9 mouse cellular contexts compared by ENCODE assay signal in genomic region chr2:71211096-71211495, GRCm38 (mm10). TPM values are rescaled to one million over a fixed set of nuclear protein-coding genes. Genes with fewer than 3 reads are reported as not detected.
DNase-seq lines count a peak whose midpoint lies in the region; ATAC-seq and TF ChIP-seq lines count a peak whose summit lies in the region.
"Had no signal": no experiment of that assay in that cellular context is flagged by ENCODE, and none has a peak within 500 bp of the region (broad histone marks: within the 10 kb centered on the region; RNA-seq: fewer than 3 reads in every experiment).

No protein-coding gene starts in this region.

- H3K27me3 ChIP-seq in heart, embryonic 16.5 days (ENCODE audit: control insufficient read depth, insufficient read depth, low read length) = no peaks in the 10 kb centered on the region
- no peaks in the 10 kb centered on the region for H3K27me3 ChIP-seq in E14TG2a.4 (ENCODE audit: insufficient read depth, low read length)
- no peaks in the 10 kb centered on the region for H3K27me3 ChIP-seq in embryonic facial prominence, embryonic 13.5 days
- H3K27me3 ChIP-seq in limb, embryonic 15.5 days = no peaks in the 10 kb centered on the region

- ATAC-seq in heart, embryonic 16.5 days (replicated peaks; ENCODE audit: extremely low read depth, insufficient read depth, low FRiP score) = no peak
- no peak for ATAC-seq in embryonic facial prominence, embryonic 13.5 days (ENCODE audit: insufficient number of reproducible peaks, insufficient read depth, low FRiP score, low TSS enrichment, low read depth)
- no peak for ATAC-seq in limb, embryonic 15.5 days (ENCODE audit: insufficient number of reproducible peaks, low FRiP score, low TSS enrichment, low read depth)
- no peak for ATAC-seq in activated CD4-positive, CD25-positive, alpha-beta regulatory T cell, adult 4 months

- no peak overlapping the region for H3K9ac ChIP-seq in heart, embryonic 16.5 days (ENCODE audit: low read length)
- H3K9ac ChIP-seq in embryonic facial prominence, embryonic 13.5 days = no peak overlapping the region
- no peak overlapping the region for H3K9ac ChIP-seq in limb, embryonic 15.5 days

- no peak overlapping the region for H3K27ac ChIP-seq in heart, embryonic 16.5 days (ENCODE audit: low read length)
- H3K27ac ChIP-seq in embryonic facial prominence, embryonic 13.5 days = no peak overlapping the region
- H3K27ac ChIP-seq in limb, embryonic 15.5 days = no peak overlapping the region

- 79% methylated on average over 2 of the region's 2 CpGs for WGBS in heart, embryonic 16.5 days
- WGBS in embryonic facial prominence, embryonic 13.5 days = 94% methylated on average over 2 of the region's 2 CpGs
- WGBS in limb, embryonic 15.5 days = 87% methylated on average over 2 of the region's 2 CpGs

- peak overlapping the region; percentile 98; the same call in 1 of the 2 replicates for H3K4me3 ChIP-seq in heart, embryonic 16.5 days (ENCODE audit: low read length)
- H3K4me3 ChIP-seq in E14TG2a.4 (replicated peaks; ENCODE audit: low read length) = peak overlapping the region; percentile 100; the same call in 1 of the 2 replicates
- no peak overlapping the region for H3K4me3 ChIP-seq in embryonic facial prominence, embryonic 13.5 days
- H3K4me3 ChIP-seq in limb, embryonic 15.5 days = peak overlapping the region; percentile 97; the same call in 1 of the 2 replicates

- no peak for DNase-seq in heart, adult 9 months (ENCODE audit: low spot score in 2 of 2)
- no peak for DNase-seq in B cell, adult 2 months
- DNase-seq in lung, adult 18-20 months = no peak

- H3K4me1 ChIP-seq in heart, embryonic 16.5 days (ENCODE audit: control insufficient read depth, insufficient read depth, low read length) = peaks cover 3% of the 10 kb centered on the region; the same call in 1 of the 2 replicates
- H3K4me1 ChIP-seq in E14TG2a.4 (replicated peaks; ENCODE audit: low read depth, low read length) = peaks cover 7% of the 10 kb centered on the region
- H3K4me1 ChIP-seq in embryonic facial prominence, embryonic 13.5 days = peaks cover 4% of the 10 kb centered on the region
- H3K4me1 ChIP-seq in limb, embryonic 15.5 days = peaks cover 6% of the 10 kb centered on the region

- H3K9me3 ChIP-seq in heart, embryonic 16.5 days (replicated peaks; ENCODE audit: control insufficient read depth, low read length) = no peaks in the 10 kb centered on the region
- H3K9me3 ChIP-seq in E14TG2a.4 (ENCODE audit: low read length) = no peaks in the 10 kb centered on the region
- no peaks in the 10 kb centered on the region for H3K9me3 ChIP-seq in embryonic facial prominence, embryonic 13.5 days
- no peaks in the 10 kb centered on the region for H3K9me3 ChIP-seq in limb, embryonic 15.5 days
- H3K9me3 ChIP-seq: G1E had no signal

- no peak for TF ChIP-seq CTCF in E14TG2a.4 (conservative IDR thresholded peaks at IDR 0.05; ENCODE audit: low read length)

- peaks cover 5% of the 10 kb centered on the region; the same call in 1 of the 2 replicates for H3K36me3 ChIP-seq in heart, embryonic 16.5 days (ENCODE audit: control insufficient read depth, insufficient read depth)
- H3K36me3 ChIP-seq in E14TG2a.4 (ENCODE audit: insufficient read depth, low read length) = peaks cover 18% of the 10 kb centered on the region
- peaks cover 12% of the 10 kb centered on the region for H3K36me3 ChIP-seq in embryonic facial prominence, embryonic 13.5 days
- peaks cover 11% of the 10 kb centered on the region for H3K36me3 ChIP-seq in limb, embryonic 15.5 days

- no peak overlapping the region for H3K4me2 ChIP-seq in heart, embryonic 16.5 days (ENCODE audit: low read depth, low read length)
- H3K4me2 ChIP-seq in embryonic facial prominence, embryonic 13.5 days = peak overlapping the region; percentile 63; the same call in 1 of the 2 replicates
- H3K4me2 ChIP-seq in limb, embryonic 15.5 days = no peak overlapping the region

RNA-seq across cellular contexts. Expression of gene Dync1i2, which starts 0.4 kb away (rescaled TPM):
- 55.6 and 64.1 TPM in 2 replicates for polyA plus RNA-seq in heart, embryonic 16.5 days (2015; fragmentation: Nextera tagmentation; extraction: Ambion mirVana)
- 110 and 120 TPM in 2 replicates for polyA plus RNA-seq in embryonic facial prominence, embryonic 13.5 days (2015; fragmentation: Nextera tagmentation; extraction: Ambion mirVana)
- 81.3 and 81.6 TPM in 2 replicates for polyA plus RNA-seq in limb, embryonic 15.5 days (2015; fragmentation: Nextera tagmentation; extraction: Ambion mirVana)
- 10 to 100 TPM; 85.6 to 89.5 TPM for polyA plus RNA-seq in activated CD4-positive, CD25-positive, alpha-beta regulatory T cell, adult 4 months (2017; shearing (Covaris generic))
